Mouse (Mus musculus) left cerebral cortex, postnatal 4 days (tissue): Measurements from ENCODE around the gene Susd2. TPM values are rescaled to one million over a fixed set of nuclear protein-coding genes. Genes with fewer than 3 reads are reported as not detected.

Experiments
- DNase-seq: peaks from one replicate; pipeline ENCODE4 v3.0.0-alpha.2; 2022
- intact Hi-C: fragments of 180-260 bp; cut with DNase I; formaldehyde crosslinking; loops from one replicate; pipeline ENCODE4 v1.15.1; 2025
- total RNA-seq, 2 experiments: library from RNA; stranded (reverse); gene quantifications; 2 replicates each; pipeline ENCODE4 v1.2.3; 2021

The Susd2 gene
- total RNA-seq, 2 experiments from 2014 or later: 1.6 to 2.5 TPM

- DNase-seq: no peak
- intact Hi-C loops: no loop called here
These were observed 16.3 kb downstream of the Susd2 start for GRCm38 (mm10) chr10:75627490-75627889.

DNA sequence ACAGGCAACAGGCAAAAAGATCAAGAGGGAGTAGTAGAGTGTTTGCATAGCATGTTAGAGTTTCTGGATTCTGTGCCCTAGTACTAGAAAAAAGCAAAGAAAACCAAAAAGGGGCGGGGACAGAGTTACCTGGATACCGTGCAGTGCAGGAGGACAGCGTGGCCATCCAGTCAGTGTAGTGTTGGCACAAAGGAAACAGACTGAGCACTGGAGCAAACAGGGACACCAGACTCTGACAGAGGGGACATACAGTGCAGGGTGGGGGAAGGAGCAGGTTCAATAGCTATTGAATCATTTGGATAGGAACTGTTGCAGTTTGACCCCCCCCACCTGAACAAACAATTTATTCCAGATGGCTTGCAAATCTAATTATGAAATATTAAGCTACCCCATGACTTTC, 16.8 kb downstream of the Susd2 start:
- intact Hi-C loops: no loop called here

DNA sequence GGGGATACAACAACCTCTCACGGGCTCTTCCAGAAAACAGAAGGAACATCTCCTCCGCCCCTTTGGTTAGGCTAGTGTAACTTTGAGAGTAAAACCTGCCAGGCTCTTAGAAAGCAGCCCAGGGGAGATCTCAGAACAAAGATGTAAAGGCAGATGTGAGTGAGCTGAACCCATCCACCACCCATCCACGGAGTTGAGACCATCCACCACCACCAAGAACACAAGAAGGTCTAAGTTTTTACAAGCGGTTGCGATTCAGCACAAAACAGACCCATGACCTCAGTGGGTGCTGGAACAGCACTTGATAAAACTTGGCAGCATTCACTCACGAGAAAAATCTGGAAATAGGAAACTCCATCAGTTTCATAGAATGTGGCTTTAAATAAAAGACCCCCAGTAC, 17.9 kb downstream of the Susd2 start:
- intact Hi-C loops: no loop called here
- no peak for DNase-seq

More for the DNA sequence above, 16.8 kb downstream of the Susd2 start:
- DNase-seq: no peak

DNA sequence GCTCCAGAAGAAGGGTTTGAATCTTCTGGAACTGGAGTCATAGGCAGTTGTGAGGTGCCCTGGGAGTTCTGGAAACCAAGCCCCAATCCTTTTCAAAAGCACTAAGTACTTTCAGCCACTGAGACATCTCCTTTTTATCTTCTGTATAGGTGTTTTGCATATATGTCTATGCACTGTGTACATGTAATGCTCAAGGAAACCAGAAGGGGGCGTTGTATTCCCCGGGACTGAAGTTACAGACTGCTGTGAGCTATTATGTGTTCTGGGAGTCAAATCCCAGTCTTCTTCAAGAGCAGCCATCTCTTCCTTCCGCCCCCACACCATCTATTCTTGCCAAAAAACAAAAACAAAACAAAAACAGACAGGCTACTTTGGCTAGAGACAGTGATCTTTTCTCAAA, 23.0 kb downstream of the Susd2 start:
- intact Hi-C loops: no loop called here
- no peak for DNase-seq

DNA sequence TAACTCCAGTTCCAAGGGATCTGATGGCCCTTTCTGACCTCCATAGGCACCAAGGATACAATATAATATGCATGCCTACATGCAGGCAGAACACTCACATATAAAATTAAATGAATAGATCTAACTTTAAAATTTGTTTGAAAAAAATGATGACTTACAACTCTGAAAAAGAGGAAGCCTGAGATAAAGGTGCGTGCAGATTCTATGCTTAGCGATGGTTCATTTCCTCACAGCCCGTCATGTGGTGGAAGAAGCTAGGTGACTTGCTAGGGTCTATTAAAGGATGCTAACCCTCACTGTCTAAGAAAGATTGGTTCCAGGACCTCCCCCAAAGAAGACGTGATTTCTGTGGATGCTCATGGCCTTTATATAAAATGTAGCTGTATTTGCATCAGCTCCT, 27.8 kb downstream of the Susd2 start:
- DNase-seq: no peak
- intact Hi-C loops: no loop called here

GRCm38 (mm10) chr10:75610486-75610885, 33.3 kb downstream of the Susd2 start:
- DNase-seq: no peak
- intact Hi-C loops: no loop called here

GRCm38 (mm10) chr10:75608975-75609374, 34.8 kb downstream of the Susd2 start:
- intact Hi-C loops: no loop called here
- DNase-seq: no peak

- DNase-seq: no peak
- intact Hi-C loops: no loop called here
These were observed 36.6 kb downstream of the Susd2 start for GRCm38 (mm10) chr10:75607253-75607652.

DNA sequence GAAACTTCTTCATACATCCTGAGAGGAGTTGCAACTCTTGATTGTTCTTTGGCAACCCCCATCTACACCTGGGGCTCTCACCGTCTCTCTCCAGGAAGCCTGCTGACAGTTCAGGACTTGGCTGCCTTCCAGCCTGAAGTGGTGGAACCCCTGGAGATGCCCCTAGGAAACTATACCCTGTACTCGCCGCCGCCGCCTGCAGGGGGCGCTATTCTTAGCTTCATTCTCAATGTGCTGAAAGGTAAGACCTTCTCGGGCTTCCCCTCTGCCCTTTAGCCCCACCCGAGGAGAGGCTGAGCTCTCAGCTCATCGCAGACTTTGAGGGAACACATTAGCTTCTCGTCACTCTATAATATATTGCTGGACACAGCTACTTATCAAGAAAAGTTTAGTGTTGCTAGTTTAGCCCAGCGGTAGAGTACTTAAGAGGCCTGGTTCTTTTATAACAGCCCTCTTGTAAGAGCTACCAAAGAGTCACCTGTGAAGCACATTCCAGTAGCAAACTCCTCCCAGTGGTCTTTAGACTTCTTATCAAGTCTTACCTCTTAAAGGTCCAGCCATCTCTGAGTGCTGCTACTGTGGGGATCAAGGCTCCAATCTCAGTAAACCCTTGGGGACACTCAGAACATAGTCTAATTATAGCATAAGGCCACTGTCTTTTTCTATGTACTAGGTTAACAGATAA, 38.5 kb downstream of the Susd2 start:
- intact Hi-C loops: no loop called here
- DNase-seq: no peak

DNA sequence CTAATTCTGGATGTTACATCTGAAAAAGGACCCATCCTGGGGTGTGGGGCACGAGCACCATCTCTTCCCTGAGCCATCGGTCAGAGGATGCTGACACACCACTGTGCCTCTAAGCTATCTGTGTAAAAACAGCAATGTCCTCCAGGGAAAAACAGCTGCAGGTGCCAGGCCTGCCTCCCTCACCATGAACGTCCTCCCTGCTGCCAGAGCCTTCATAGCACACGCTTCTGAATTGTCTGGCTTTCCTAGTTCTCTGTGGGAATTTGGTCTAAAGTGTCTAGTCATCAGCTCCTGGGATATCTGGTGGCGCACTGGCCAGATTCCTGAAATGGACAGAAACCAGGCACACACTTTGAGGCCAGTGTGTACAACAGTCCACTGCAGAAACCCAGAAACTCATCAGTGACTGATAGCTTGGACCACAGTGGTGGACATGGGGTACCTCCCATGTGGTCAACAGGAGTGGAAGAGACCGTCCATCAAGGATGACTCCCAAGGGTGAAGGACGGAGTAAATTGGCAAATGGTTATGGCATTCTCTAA, 43.5 kb downstream of the Susd2 start:
- intact Hi-C loops: no loop called here
- DNase-seq: no peak

DNA sequence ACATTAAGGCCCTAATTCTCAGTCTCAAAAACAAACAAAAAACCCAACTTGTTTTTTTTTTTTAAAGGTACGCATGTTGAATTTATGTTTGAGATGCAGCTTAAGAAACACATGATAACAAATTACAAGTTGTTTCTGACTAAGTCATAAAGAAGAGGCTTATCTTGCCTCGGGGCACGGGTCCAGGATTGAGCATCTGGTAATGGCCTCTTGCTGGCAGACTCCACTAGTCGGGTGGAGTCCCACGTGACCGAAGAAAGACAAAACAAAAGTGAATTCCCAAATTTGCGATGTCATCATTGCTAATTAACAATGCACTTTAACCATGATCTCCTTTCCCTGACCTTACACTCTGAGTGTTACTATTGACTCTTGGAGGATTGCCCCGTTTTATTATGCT, 47.8 kb downstream of the Susd2 start:
- DNase-seq: peak; percentile 74
- intact Hi-C loops: no loop called here

GRCm38 (mm10) chr10:75592585-75592984, 51.2 kb downstream of the Susd2 start:
- intact Hi-C loops: no loop called here
- DNase-seq: no peak

- intact Hi-C loops: no loop called here
- DNase-seq: no peak
These were observed 52.5 kb downstream of the Susd2 start for GRCm38 (mm10) chr10:75591211-75591894.

DNA sequence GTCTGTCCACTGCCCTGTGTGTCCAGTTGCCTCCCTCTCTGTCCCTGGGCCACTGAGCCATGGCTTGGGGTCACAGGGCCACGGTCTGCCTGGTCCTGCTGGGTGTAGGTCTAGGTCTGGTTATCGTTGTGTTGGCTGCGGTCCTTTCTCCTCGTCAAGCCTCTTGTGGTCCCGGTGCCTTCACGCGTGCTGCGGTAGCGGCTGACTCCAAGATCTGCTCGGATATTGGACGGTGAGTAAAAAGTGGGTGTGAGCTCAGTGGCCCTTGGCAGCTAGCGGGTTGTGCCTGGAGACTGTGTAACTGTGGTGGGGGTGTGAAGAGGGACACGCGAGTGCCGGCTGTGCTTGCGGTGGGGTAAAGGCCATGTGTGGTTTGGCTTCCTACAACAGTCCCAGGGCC, 54.2 kb downstream of the Susd2 start:
- intact Hi-C loops: loop anchor here (10.0 kb wide), 2 partner anchors 115 to 365 kb away; partner anchors contain the start of gene Gm5134
- DNase-seq: no peak

DNA sequence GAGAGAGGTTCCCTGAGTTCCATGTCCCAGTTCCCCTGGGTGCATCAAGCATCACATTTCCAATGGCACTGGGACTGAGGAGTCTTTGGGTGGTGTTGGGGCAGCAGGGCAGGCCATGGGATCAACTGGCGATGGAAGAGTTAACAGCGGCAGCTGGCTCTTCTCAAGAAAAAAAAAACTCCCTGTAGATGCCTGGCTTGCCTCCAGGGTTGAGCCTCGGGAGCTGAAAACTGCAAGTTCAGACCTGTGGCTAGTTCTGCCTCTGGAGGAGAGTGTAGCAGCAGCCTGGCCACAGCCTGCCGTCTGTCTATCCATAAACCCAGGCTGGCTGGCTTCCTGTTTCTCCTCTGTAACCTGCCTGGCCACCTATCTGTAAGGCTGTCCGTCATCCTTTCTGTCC, 54.7 kb downstream of the Susd2 start, which contains the start of gene Ggt5:
Gene Ggt5, plus strand, starts transcription at position 212 of the 400 bp plus-strand sequence.
- DNase-seq: peak; percentile 79
- intact Hi-C loops: loop anchor here (10.0 kb wide), 2 partner anchors 116 to 366 kb away; partner anchors contain the start of gene Gm5134

DNA sequence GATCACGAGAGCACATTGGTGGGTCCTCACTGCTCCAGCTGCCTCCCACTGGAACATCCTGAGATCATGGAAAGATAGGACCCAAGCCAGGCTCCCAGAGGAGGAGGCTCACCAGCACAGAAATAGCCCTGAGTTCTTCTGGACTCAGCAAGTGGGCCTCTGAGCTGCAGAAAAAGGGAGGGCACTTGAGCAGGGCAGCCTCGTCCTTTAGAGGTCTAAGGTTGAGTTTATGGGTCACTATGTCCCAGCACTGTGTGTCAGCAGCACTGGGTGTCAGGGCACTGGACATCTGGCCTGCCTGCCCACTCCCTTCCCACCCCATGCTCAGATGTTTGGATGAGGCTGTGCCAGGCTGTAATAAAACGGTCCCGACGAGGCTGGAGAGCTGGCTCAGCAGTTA, 55.5 kb downstream of the Susd2 start:
- DNase-seq: no peak
- intact Hi-C loops: loop anchor here (10.0 kb wide), 2 partner anchors 116 to 366 kb away; partner anchors contain the start of gene Gm5134

DNA sequence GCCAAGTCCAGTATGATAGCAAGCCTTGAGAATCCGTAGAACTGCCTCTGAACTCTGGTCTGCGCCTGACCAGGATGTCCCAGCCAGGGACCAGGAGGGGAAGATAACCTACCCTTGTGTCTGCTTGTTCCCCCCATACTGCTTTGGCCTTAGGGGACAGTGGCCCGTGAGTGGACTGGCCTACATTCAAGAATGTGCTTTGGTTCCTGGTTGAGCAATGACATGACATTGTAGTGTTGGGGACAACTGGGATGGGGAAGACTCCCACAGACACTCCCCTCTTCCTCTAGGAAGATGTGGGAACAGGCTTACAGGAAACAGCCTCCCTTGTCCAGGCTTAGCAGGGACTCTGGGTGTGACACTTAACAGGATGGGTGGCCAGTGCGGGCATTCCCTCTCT, 56.0 kb downstream of the Susd2 start:
- intact Hi-C loops: loop anchor here (10.0 kb wide), 2 partner anchors 117 to 367 kb away; partner anchors contain the start of gene Gm5134
- no peak for DNase-seq

Other genes starting within 250 kb of the Susd2 start
- under 1 TPM; 0.12 to 0.52 TPM for gene Upb1, start 242.9 kb downstream of the Susd2 start, total RNA-seq
- gene Snrpd3, start 126.5 kb downstream of the Susd2 start, total RNA-seq: 100 to 1,000 TPM; 119 to 120 TPM
- 10 to 100 TPM; 21.5 to 23.8 TPM for gene Gucd1, start 126.0 kb downstream of the Susd2 start, total RNA-seq
- gene Lrrc75b, start 83.7 kb downstream of the Susd2 start, total RNA-seq: 10 to 100 TPM; 46.4 to 49.0 TPM
- gene Ggt1, start 82.4 kb downstream of the Susd2 start, total RNA-seq: 1 to 10 TPM; 3.1 to 3.5 TPM
- gene Ggt5, start 54.7 kb downstream of the Susd2 start, total RNA-seq: 1 to 10 TPM; 1.9 to 3.0 TPM
- gene Cabin1, start 120.3 kb upstream of the Susd2 start, total RNA-seq: 100 to 1,000 TPM in 1 of 2 experiments, 10 to 100 TPM in 1; 93.1 to 101 TPM
- 10 to 100 TPM; 34.0 to 36.1 TPM for gene Ddt, start 129.4 kb upstream of the Susd2 start, total RNA-seq
- gene Gm20441, start 136.9 kb upstream of the Susd2 start, total RNA-seq: not detected
- under 1 TPM; 0.60 to 0.70 TPM for gene Gstt3, start 137.4 kb upstream of the Susd2 start, total RNA-seq
- 1 to 10 TPM; 6.6 to 9.4 TPM for gene Gstt1, start 154.6 kb upstream of the Susd2 start, total RNA-seq
- gene Gstt4, start 178.5 kb upstream of the Susd2 start, total RNA-seq: not detected
- 1 to 10 TPM; 3.6 to 4.3 TPM for gene Gstt2, start 193.4 kb upstream of the Susd2 start, total RNA-seq
- 100 to 1,000 TPM; 844 to 864 TPM for gene Mif, start 216.2 kb upstream of the Susd2 start, total RNA-seq
- gene Derl3, start 249.4 kb upstream of the Susd2 start, total RNA-seq: 1 to 10 TPM; 2.1 to 2.7 TPM